Mouse (Mus musculus): ENCODE data around the gene Dnah5. TPM values are rescaled to one million over a fixed set of nuclear protein-coding genes. Genes with fewer than 3 reads are reported as not detected.
A peak's percentile ranks its signal among the peaks of the same experiment; 100 is the strongest.

Dnah5 gene
- polyA plus RNA-seq, 1 experiment from 2014 or later = not detected

DNA sequence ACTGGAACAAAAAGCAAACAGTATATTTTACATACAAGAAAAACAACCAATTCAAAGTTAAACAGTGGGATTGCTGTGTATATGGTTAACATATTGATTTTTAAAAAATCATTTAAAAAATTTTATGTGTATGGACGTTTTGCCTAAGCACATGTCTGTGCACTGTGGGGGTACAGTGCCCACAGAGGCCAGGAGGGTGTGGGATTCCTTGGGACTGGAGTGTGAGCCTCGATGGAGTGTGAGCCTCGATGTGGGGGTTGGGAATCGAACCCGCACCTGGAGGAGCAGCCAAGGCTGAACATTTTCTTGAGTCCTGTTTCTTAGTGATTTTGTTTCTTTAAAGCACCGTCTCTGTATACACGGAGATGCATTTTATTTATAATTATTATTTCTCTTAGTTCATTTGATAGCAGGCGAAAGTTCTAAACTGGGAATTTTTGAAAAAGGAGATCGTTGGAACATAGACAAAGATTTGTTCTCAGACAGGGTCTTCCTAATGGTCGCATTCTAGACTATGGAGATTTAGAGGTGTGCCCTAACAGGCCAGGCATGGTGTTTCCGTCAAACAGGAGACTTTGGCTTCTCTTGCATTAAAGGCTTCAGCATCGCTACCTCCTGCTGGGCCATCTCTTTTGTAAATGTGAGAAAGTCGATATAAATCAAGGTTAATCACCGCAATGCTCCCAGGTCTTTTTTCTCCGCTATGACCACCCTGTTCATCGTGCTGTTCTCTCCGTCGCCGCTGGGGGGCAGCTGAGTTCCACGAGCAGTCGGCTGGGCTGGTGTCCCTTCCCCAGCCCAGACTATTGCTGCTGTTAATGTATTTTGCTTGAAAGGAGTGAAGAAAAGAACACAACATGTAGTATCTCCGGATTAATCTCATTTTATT, 15.8 kb upstream of the Dnah5 start:
- H3K4me3 ChIP-seq = 0 out of 2 replicates have a peak overlapping the region, but pooled peaks have one; percentile 17
- no peak overlapping the region for H3K27ac ChIP-seq (replicated peaks)
- H3K36me3 ChIP-seq = no peaks in the 10 kb centered on the region
- ATAC-seq (ENCODE audit: extremely low read depth, insufficient number of reproducible peaks, low FRiP score, low TSS enrichment) = no peak
- 21% methylated on average over 22 of the region's 22 CpGs for WGBS
- no peaks in the 10 kb centered on the region for H3K4me1 ChIP-seq
- H3K27me3 ChIP-seq (replicated peaks) = 0 out of 2 replicates have a peak, but pooled peaks cover under 1% of the 10 kb centered on the region
- H3K9me3 ChIP-seq = no peaks in the 10 kb centered on the region
- H3K4me2 ChIP-seq = peak overlapping the region; percentile 51
- H3K9ac ChIP-seq = no peak overlapping the region

DNA sequence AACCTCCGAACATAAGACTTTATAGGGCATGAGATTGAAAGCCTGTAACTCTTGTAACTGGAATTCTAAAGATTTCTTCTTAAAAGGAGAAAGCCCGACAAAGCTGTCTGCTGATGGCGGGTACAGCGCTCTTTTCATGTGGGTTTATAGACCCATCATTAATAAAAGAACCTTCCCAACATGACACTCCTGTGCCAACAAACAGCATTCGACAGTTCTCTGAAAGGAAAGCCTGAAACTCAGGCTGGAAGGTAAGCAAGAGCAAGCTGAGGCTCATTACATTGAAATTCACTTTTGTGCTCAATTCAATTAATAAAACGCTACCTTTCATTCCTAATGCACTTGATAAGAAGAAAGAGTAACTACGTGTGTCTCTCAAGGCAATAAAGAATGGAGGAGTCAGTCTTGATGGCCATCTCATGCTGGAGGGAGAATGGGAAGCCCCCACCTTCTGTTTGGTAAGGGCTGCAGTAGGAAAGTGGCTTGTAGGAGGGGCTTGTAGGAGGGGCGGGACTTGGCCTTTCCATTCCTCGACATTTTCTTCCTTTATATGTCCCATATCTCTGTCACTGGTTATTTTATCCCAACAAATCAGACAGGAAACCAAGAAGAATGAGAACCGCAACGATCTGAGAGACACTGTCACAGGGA, 15.1 kb upstream of the Dnah5 start:
- no peak for ATAC-seq (ENCODE audit: extremely low read depth, insufficient number of reproducible peaks, low FRiP score, low TSS enrichment)
- Histone ChIP-seq H3K9me3 (no peaks in the 10 kb centered on the region), H3K27ac (replicated peaks) (no peak overlapping the region), H3K27me3 (replicated peaks) (no peaks in the 10 kb centered on the region), H3K4me3 (no peak overlapping the region), H3K9ac (no peak overlapping the region), H3K4me2 (no peak overlapping the region), H3K4me1 (no peaks in the 10 kb centered on the region), H3K36me3 (no peaks in the 10 kb centered on the region)
- 61% methylated on average over 11 of the region's 11 CpGs for WGBS

DNA sequence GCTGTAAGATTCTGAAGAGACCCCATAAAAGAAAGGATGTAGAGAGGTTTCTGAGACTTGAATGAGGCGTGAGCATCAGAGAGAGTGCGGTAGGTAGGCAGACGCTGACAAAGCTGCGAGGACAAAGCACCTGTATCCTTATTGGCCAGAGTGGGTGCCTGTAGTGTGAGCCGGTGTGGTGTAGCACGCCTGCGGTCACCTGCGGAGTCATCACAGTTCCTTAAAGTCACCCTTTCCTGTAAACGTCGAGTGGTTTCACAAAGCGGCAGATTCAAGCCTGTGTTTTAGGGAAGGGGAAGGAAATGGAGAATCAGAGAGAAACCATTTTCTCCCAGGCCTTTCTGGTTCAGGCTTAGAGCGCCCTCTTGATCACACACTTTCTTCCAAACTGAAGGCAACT, 13.9 kb upstream of the Dnah5 start:
- no peak for ATAC-seq (ENCODE audit: extremely low read depth, insufficient number of reproducible peaks, low FRiP score, low TSS enrichment)
- no peaks in the 10 kb centered on the region for H3K36me3 ChIP-seq
- 32% methylated on average over 12 of the region's 12 CpGs for WGBS
- no peaks in the 10 kb centered on the region for H3K4me1 ChIP-seq
- no peak overlapping the region for H3K4me3 ChIP-seq
- peak overlapping the region; percentile 28; the same call in 1 of the 2 replicates for H3K9ac ChIP-seq
- no peaks in the 10 kb centered on the region for H3K9me3 ChIP-seq
- H3K27me3 ChIP-seq (replicated peaks) = no peaks in the 10 kb centered on the region
- peak overlapping the region; percentile 48 for H3K4me2 ChIP-seq
- H3K27ac ChIP-seq (replicated peaks) = no peak overlapping the region

DNA sequence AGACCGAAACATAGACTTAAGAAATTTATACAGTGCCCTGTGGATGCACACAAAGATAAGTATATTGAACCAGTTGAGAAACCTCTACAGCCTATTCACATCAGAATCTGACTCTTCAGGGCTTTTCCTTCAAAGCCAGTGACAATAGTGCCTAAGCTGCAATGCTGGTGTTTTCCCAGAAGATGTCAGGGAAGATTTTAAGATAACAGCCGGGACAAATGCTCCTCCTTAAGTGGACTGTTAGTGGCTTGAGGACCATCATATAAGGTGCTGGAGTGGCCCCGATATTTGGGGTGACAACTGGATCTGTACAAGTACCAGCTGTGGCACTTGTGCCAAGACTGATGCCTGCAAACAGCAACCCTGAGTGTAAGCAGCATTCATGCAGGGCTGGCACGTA, 4.9 kb upstream of the Dnah5 start:
- Histone ChIP-seq H3K4me3 (no peak overlapping the region), H3K36me3 (no peaks in the 10 kb centered on the region), H3K27ac (replicated peaks) (no peak overlapping the region), H3K27me3 (replicated peaks) (no peaks in the 10 kb centered on the region), H3K4me2 (no peak overlapping the region), H3K9ac (no peak overlapping the region), H3K9me3 (no peaks in the 10 kb centered on the region), H3K4me1 (no peaks in the 10 kb centered on the region)
- no peak for ATAC-seq (ENCODE audit: extremely low read depth, insufficient number of reproducible peaks, low FRiP score, low TSS enrichment)
- 54% methylated on average over 4 of the region's 4 CpGs for WGBS

DNA sequence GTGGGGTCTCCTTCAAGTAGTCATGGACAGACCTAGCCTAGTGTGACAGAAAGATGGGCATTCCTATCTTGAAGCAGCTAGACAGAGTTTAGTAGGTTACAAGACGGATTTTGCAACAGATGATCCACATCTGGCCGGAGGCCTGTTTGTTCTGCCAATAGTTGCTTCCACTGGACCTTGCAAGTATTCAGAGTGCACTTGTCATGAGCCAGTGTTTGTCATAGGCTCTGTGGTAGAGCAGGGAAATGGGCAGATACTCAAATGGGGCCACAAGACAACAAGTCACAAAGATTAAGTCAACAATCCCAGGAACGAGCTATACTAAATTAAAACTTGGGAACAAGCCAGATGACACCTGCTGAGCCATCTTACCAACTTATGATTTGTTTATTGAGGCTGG, 1.1 kb downstream of the Dnah5 start:
- no peak overlapping the region for H3K4me2 ChIP-seq
- H3K36me3 ChIP-seq = no peaks in the 10 kb centered on the region
- H3K27me3 ChIP-seq (replicated peaks) = no peaks in the 10 kb centered on the region
- no peak for ATAC-seq (ENCODE audit: extremely low read depth, insufficient number of reproducible peaks, low FRiP score, low TSS enrichment)
- no peak overlapping the region for H3K27ac ChIP-seq (replicated peaks)
- no peaks in the 10 kb centered on the region for H3K9me3 ChIP-seq
- H3K9ac ChIP-seq = no peak overlapping the region
- WGBS = 72% methylated on average over 3 of the region's 3 CpGs
- no peaks in the 10 kb centered on the region for H3K4me1 ChIP-seq
- no peak overlapping the region for H3K4me3 ChIP-seq

DNA sequence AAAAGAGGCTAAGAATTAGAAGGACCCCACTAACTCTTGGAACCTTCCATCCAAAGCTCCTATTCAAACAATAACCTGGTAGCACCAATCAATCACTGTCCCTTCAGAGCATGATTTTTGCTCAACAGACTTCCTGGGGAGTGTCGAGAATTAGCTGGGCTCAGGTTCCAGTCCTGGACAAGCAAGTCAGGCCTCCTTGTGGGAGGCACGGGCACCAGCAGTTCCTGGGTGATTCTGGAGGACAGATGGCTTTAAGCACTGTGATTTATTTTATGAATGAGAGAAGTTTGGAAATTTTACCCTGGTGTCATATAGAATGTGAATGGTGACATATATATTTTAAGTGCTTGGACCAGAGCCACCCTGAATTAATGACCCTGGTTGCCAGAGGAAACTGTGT, 4.0 kb downstream of the Dnah5 start:
- no peak overlapping the region for H3K4me3 ChIP-seq
- no peaks in the 10 kb centered on the region for H3K36me3 ChIP-seq
- H3K4me2 ChIP-seq = no peak overlapping the region
- no peak overlapping the region for H3K9ac ChIP-seq
- no peaks in the 10 kb centered on the region for H3K4me1 ChIP-seq
- H3K27me3 ChIP-seq (replicated peaks) = no peaks in the 10 kb centered on the region
- no peak overlapping the region for H3K27ac ChIP-seq (replicated peaks)
- ATAC-seq (ENCODE audit: extremely low read depth, insufficient number of reproducible peaks, low FRiP score, low TSS enrichment) = no peak
- 50% methylated on average over 2 of the region's 2 CpGs for WGBS
- no peaks in the 10 kb centered on the region for H3K9me3 ChIP-seq

DNA sequence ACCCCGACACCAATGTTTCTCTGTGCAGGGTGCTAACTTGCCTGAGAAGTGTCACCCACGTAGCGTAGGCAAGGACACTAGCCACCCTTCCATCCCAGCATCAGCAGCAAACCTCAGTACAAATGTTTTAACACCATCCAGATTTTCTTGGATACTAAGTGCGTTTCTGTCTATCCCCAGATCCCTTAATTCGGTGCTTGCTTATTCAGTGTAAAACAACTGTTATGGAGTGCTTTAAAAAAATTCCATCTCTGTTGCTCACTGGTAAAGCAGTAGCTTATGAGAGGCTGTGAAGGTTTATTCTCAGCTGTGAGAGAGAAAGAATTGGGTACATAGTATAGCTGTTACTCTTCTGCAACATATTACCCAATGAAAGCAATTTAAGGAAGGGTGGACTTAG, 9.5 kb downstream of the Dnah5 start:
- 78% methylated on average over 5 of the region's 5 CpGs for WGBS
- no peak for ATAC-seq (ENCODE audit: extremely low read depth, insufficient number of reproducible peaks, low FRiP score, low TSS enrichment)
- no peak overlapping the region for H3K4me2 ChIP-seq

DNA sequence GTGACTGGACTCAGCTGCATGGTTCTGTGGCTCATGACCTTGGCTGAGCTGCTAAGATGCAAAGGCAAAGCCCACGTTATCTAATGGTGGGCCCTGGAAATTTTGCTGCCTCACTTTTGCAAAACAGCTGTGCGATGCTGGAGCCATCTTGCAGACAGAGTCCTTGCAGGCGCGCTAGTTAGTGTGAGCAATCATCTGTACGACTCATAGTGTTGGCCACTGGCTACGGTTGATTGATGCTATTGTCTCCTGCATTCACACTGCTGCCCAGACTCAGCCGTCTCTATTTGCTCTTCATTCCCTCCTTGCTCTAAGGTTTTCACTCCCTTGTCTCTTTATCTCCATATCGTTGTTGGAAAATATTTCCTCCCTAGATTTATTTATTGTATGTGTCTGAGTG, 12.8 kb downstream of the Dnah5 start:
- no peak overlapping the region for H3K27ac ChIP-seq (replicated peaks)
- no peak overlapping the region for H3K4me3 ChIP-seq

More for the DNA sequence above, 9.5 kb downstream of the Dnah5 start:
- H3K27ac ChIP-seq (replicated peaks) = no peak overlapping the region
- H3K27me3 ChIP-seq (replicated peaks) = no peaks in the 10 kb centered on the region
- H3K4me3 ChIP-seq = no peak overlapping the region
- no peaks in the 10 kb centered on the region for H3K36me3 ChIP-seq
- H3K4me1 ChIP-seq = no peaks in the 10 kb centered on the region
- no peaks in the 10 kb centered on the region for H3K9me3 ChIP-seq
- H3K9ac ChIP-seq = no peak overlapping the region

DNA sequence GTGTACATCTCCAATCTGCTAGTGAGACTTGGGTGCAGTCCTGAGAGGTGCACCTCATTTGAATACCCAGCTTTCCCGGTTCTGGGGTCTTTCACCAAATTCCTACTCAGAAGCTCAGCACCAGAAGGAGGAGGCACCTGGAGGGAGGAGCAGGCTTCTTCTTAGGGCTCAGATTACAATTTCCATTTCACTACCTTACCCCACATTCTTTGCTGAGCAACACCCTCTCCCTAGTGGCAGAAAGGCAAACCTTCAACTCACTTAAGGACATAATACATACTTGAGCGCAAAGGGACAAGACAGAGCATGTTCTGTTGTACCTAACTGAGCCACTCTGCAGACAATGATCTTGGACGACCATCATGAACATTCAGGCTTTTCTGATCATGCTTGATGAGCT, 23.8 kb downstream of the Dnah5 start:
- WGBS = 49% methylated on average over 3 of the region's 3 CpGs
- Histone ChIP-seq H3K36me3 (no peaks in the 10 kb centered on the region), H3K9ac (no peak overlapping the region), H3K4me1 (peaks cover 4% of the 10 kb centered on the region; the same call in 1 of the 2 replicates), H3K27ac (replicated peaks) (no peak overlapping the region), H3K4me3 (no peak overlapping the region), H3K27me3 (replicated peaks) (no peaks in the 10 kb centered on the region), H3K4me2 (no peak overlapping the region), H3K9me3 (no peaks in the 10 kb centered on the region)
- no peak for ATAC-seq (ENCODE audit: extremely low read depth, insufficient number of reproducible peaks, low FRiP score, low TSS enrichment)

More for the DNA sequence above, 12.8 kb downstream of the Dnah5 start:
- ATAC-seq (ENCODE audit: extremely low read depth, insufficient number of reproducible peaks, low FRiP score, low TSS enrichment) = no peak
- Histone ChIP-seq H3K4me1 (no peaks in the 10 kb centered on the region), H3K4me2 (no peak overlapping the region), H3K27me3 (replicated peaks) (no peaks in the 10 kb centered on the region), H3K36me3 (no peaks in the 10 kb centered on the region), H3K9ac (no peak overlapping the region), H3K9me3 (no peaks in the 10 kb centered on the region)
- WGBS = 61% methylated on average over 8 of the region's 8 CpGs

DNA sequence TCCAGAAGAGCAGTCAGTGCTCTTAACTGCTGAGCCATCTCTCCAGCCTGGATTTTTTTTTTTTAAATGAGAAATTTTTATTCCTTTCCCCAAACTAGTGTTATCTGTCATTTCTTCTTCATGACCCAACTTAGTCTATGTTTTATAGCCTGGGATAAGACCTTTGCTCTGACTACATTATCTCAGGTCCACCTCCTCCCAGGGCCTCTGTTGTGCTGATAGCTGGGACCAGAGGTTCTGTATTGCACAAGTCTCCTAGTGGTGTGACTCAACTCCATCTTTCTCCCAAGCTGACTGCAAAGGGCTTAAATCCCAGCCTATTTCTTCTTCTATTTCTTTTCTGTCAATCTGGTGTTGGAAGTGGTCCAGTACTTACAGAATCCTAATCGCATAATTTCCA, 56.7 kb downstream of the Dnah5 start:
- Histone ChIP-seq H3K4me1 (no peaks in the 10 kb centered on the region), H3K27ac (replicated peaks) (no peak overlapping the region), H3K4me3 (no peak overlapping the region), H3K4me2 (no peak overlapping the region), H3K36me3 (no peaks in the 10 kb centered on the region), H3K9ac (no peak overlapping the region), H3K9me3 (no peaks in the 10 kb centered on the region), H3K27me3 (replicated peaks) (no peaks in the 10 kb centered on the region)
- no peak for ATAC-seq (ENCODE audit: extremely low read depth, insufficient number of reproducible peaks, low FRiP score, low TSS enrichment)
- WGBS = 57% methylated on average over 1 of the region's 1 CpGs

DNA sequence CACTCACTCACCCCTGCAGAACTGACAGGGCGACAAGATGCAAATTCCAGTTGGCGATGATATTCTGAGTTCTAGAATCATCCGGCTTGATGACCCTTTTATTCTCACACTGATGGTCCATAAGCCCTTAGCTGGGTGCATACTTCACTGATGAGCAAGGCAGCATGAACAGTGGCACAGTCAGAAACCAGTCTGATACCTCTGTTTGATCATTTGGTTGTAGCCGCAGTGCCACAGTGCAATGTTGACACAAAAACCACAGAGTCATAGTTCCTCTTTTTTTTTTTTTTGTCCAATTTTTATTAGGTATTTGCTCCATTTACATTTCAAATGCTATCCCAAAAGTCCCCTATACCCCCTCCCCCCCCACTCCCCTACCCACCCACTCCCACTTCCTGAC, 95.9 kb downstream of the Dnah5 start:
- H3K4me1 ChIP-seq = no peaks in the 10 kb centered on the region
- H3K36me3 ChIP-seq = no peaks in the 10 kb centered on the region
- 82% methylated on average over 4 of the region's 4 CpGs for WGBS

More for the DNA sequence above, 95.9 kb downstream of the Dnah5 start:
- H3K27me3 ChIP-seq (replicated peaks) = no peaks in the 10 kb centered on the region
- no peak overlapping the region for H3K9ac ChIP-seq
- no peak for ATAC-seq (ENCODE audit: extremely low read depth, insufficient number of reproducible peaks, low FRiP score, low TSS enrichment)
- H3K4me2 ChIP-seq = no peak overlapping the region
- no peak overlapping the region for H3K4me3 ChIP-seq
- H3K9me3 ChIP-seq = no peaks in the 10 kb centered on the region
- H3K27ac ChIP-seq (replicated peaks) = no peak overlapping the region

Data from heart, embryonic 13.5 days (tissue).